Mouse (Mus musculus): ENCODE results near the gene Exoc6. TPM values are rescaled to one million over a fixed set of nuclear protein-coding genes. Genes with fewer than 3 reads are reported as not detected.

The Exoc6 gene
- 4.5 TPM for polyA plus RNA-seq (2012; fragmentation: generic; extraction: Trizol)

DNA sequence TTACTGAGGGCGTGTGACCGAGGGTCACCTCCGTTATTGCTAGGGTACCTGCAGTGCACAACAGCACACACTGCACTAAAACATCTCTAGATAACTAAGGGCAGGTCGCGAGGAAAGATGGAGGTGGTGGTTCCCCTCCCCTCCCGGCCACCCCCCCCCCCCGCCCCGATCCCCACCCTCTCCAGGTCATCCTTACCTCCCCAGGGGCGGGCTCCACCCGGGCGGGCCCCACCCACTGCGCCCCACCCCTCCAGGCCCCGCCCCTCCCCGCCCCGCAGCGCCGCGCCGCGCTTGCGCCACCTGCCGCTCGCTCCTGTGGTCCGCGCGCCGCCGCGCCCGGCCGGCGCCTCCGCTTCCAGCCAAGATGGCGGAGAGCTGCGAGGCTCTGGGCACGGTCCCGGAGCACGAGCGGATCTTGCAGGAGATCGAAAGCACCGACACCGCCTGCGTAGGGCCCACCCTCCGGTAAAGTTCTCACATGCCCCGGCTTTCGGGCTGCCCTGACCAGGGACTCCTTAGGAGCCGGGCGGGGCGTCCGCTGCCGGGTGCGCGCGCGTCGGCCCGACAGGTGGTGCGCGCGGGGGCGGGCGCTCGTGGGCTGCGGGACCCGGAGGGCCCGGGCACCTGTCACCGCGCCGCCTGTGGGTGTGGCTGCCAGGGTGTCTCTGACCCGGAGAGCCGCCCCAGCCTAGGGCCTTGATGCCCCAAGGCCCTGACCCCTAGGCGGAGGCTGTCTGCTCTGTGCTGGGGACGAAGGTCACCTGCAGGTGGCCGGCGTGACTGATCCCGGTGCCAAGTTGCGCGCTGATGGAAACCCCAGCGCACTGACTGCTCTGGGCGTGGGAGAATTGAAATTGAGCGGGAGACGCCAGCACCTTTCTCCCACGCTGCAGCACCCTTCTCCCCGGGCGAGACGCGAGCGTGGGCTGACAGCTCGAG lies at the start of gene Exoc6:
Gene Exoc6 (plus strand): TSS at position 318 of the 939 bp plus-strand sequence.
- Histone ChIP-seq H3K4me2 (ENCODE audit: low read depth) (peak within 1 kb of the TSS; percentile 86), H3K79me2 (ENCODE audit: control insufficient read depth, insufficient read depth) (no peaks in the 10 kb centered on the region), H3K4me3 (peak within 1 kb of the TSS; percentile 39), H3ac (ENCODE audit: control insufficient read depth, insufficient read length) (peak within 1 kb of the TSS; percentile 22), H3K27me3 (ENCODE audit: control insufficient read depth, insufficient read depth, insufficient read length) (peaks cover 6% of the 10 kb centered on the region), H3K36me3 (ENCODE audit: control insufficient read depth, insufficient read depth) (no peaks in the 10 kb centered on the region)
- TF ChIP-seq E2F4 (IDR thresholded peaks at IDR 0.05; ENCODE audit: insufficient read depth): no peak
- no peak for TF ChIP-seq CEBPB (IDR thresholded peaks at IDR 0.05; ENCODE audit: insufficient read depth, poor library complexity, severe bottlenecking)
- TF ChIP-seq MYOG (IDR thresholded peaks at IDR 0.05; ENCODE audit: control insufficient read depth in 1 of 3, insufficient read depth in 1 of 3, insufficient read length in 2 of 3, low read depth in 2 of 3): peak in 2 of 3 experiments; percentile 76 to 81
- peak; percentile 45 for TF ChIP-seq POLR2AphosphoS2 (IDR thresholded peaks at IDR 0.05; ENCODE audit: insufficient read length, low read depth)
- peak; percentile 60 for TF ChIP-seq POLR2A (IDR thresholded peaks at IDR 0.05; ENCODE audit: insufficient read length, low read depth)
- TF ChIP-seq TCF12 (IDR thresholded peaks at IDR 0.05; ENCODE audit: insufficient read depth, poor library complexity, severe bottlenecking): no peak
- peak in 2 of 3 experiments; percentile 71 to 90 for TF ChIP-seq MYOD1 (IDR thresholded peaks at IDR 0.05; ENCODE audit: control insufficient read depth in 1 of 3, insufficient read length in 2 of 3, low read depth in 2 of 3)

DNA sequence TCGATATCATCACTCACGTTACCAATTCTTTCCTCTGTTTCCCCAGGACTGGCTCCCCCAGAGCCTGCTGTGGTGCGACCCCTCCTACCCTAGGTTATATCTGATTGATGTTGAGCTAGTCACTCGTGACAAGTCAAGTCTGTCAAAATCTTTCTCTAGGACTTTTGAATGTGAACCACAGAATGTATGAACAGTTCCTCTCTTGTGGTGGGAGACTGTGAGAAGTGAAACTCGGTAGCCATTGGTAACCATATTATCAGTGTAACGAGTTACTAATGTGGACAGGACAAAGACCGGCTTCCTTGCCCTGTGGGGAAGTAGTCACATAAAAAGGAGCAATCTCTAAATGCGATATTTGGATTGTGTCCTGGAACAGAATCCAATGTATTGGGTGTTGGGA lies 47.2 kb upstream of the Exoc6 start:
- no peaks in the 10 kb centered on the region for H3K36me3 ChIP-seq (ENCODE audit: control insufficient read depth, insufficient read depth)
- H3K27me3 ChIP-seq (ENCODE audit: control insufficient read depth, insufficient read depth, insufficient read length): no peaks in the 10 kb centered on the region
- no peak for TF ChIP-seq MYOG (IDR thresholded peaks at IDR 0.05; ENCODE audit: control insufficient read depth in 1 of 3, insufficient read depth in 1 of 3, insufficient read length in 2 of 3, low read depth in 2 of 3)
- TF ChIP-seq REST (IDR thresholded peaks at IDR 0.05; ENCODE audit: insufficient read depth, insufficient read length): no peak
- TF ChIP-seq POLR2A (IDR thresholded peaks at IDR 0.05; ENCODE audit: insufficient read length, low read depth): no peak
- H3K4me3 ChIP-seq: no peak overlapping the region
- no peak overlapping the region for H3K4me2 ChIP-seq (ENCODE audit: low read depth)
- no peak overlapping the region for H3ac ChIP-seq (ENCODE audit: control insufficient read depth, insufficient read length)
- H3K79me2 ChIP-seq (ENCODE audit: control insufficient read depth, insufficient read depth): no peaks in the 10 kb centered on the region

DNA sequence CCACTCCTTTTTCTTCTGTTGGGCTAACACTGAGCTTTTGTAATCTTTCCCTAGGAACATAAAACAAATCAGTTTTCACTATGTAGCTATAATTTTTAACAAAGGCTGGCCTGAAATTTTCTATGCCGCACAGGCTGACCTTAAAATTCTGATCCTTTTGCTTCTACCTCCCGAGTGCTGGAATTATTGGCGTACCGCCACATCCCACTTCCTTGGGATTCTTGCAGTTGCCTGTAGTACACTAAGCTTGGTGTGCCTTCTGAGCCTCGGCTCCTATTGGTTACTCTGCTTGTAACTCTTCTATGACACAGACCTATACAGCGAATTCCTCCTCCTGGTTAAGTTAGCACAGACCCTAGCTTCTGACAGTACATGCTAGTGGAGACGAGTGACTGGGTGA lies 44.2 kb upstream of the Exoc6 start:
- no peak overlapping the region for H3K4me2 ChIP-seq (ENCODE audit: low read depth)
- H3K27me3 ChIP-seq (ENCODE audit: control insufficient read depth, insufficient read depth, insufficient read length): no peaks in the 10 kb centered on the region
- H3K79me2 ChIP-seq (ENCODE audit: control insufficient read depth, insufficient read depth): no peaks in the 10 kb centered on the region
- H3K36me3 ChIP-seq (ENCODE audit: control insufficient read depth, insufficient read depth): no peaks in the 10 kb centered on the region
- no peak overlapping the region for H3ac ChIP-seq (ENCODE audit: control insufficient read depth, insufficient read length)
- H3K4me3 ChIP-seq: no peak overlapping the region
- TF ChIP-seq MYOD1 (IDR thresholded peaks at IDR 0.05; ENCODE audit: control insufficient read depth in 1 of 3, insufficient read length in 2 of 3, low read depth in 2 of 3) (no peak), TCF12 (IDR thresholded peaks at IDR 0.05; ENCODE audit: insufficient read depth, poor library complexity, severe bottlenecking) (no peak)

DNA sequence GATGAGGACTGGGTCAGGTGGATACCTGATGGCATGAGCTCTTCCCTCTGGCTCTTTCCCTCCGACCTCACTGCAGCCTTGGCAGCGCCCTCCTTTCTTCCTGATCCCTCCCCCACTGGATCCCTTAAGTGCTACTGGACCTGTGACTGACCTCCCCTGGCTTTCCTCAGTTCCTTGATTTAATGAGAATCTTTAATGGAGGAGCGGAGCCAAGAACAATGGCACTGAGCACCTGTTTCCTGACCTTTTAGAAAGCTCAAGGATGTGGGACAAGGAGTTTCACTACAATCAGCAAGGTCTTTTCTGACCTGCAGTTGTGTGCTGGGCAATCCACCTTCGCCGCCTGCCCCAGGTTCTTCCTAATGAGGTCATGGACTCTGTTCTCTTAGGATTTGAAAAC lies 43.6 kb upstream of the Exoc6 start:
- Histone ChIP-seq H3K4me2 (ENCODE audit: low read depth) (no peak overlapping the region), H3K27me3 (ENCODE audit: control insufficient read depth, insufficient read depth, insufficient read length) (no peaks in the 10 kb centered on the region), H3ac (ENCODE audit: control insufficient read depth, insufficient read length) (no peak overlapping the region), H3K36me3 (ENCODE audit: control insufficient read depth, insufficient read depth) (no peaks in the 10 kb centered on the region), H3K79me2 (ENCODE audit: control insufficient read depth, insufficient read depth) (no peaks in the 10 kb centered on the region), H3K4me3 (no peak overlapping the region)
- TF ChIP-seq SRF (IDR thresholded peaks at IDR 0.05; ENCODE audit: control insufficient read depth, insufficient read length, low read depth) (no peak), TCF12 (IDR thresholded peaks at IDR 0.05; ENCODE audit: insufficient read depth, poor library complexity, severe bottlenecking) (no peak), REST (IDR thresholded peaks at IDR 0.05; ENCODE audit: insufficient read depth, insufficient read length) (no peak), MYOG (IDR thresholded peaks at IDR 0.05; ENCODE audit: control insufficient read depth in 1 of 3, insufficient read depth in 1 of 3, insufficient read length in 2 of 3, low read depth in 2 of 3) (no peak), POLR2A (IDR thresholded peaks at IDR 0.05; ENCODE audit: insufficient read length, low read depth) (no peak), MYOD1 (IDR thresholded peaks at IDR 0.05; ENCODE audit: control insufficient read depth in 1 of 3, insufficient read length in 2 of 3, low read depth in 2 of 3) (no peak), MAX (IDR thresholded peaks at IDR 0.05; ENCODE audit: low read depth) (no peak), USF1 (IDR thresholded peaks at IDR 0.05; ENCODE audit: low read depth) (no peak)

DNA sequence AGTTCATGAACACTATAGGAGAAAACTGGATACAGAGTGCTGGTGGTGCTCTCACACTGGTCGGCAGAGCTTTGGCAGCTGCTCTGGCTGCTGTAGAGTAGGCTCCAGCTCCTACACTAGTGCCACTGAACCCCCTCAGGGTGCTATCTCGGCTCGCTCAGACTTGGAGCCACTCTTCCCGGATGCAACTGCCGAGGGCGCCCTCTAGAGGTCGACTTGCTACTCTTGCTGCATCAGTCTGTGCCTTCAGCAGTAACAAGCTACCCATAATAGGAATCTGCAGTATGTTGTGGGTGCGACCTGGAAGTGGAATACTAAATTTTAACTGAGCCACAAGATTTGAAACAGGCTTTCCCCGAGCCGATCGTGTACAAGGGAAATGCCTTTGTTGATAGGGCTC lies 40.5 kb upstream of the Exoc6 start:
- Histone ChIP-seq H3K79me2 (ENCODE audit: control insufficient read depth, insufficient read depth) (no peaks in the 10 kb centered on the region), H3K36me3 (ENCODE audit: control insufficient read depth, insufficient read depth) (no peaks in the 10 kb centered on the region), H3ac (ENCODE audit: control insufficient read depth, insufficient read length) (no peak overlapping the region), H3K27me3 (ENCODE audit: control insufficient read depth, insufficient read depth, insufficient read length) (no peaks in the 10 kb centered on the region), H3K4me3 (no peak overlapping the region), H3K4me2 (ENCODE audit: low read depth) (no peak overlapping the region)
- TF ChIP-seq CEBPB (IDR thresholded peaks at IDR 0.05; ENCODE audit: insufficient read depth, poor library complexity, severe bottlenecking) (no peak), MAX (IDR thresholded peaks at IDR 0.05; ENCODE audit: low read depth) (no peak), SRF (IDR thresholded peaks at IDR 0.05; ENCODE audit: control insufficient read depth, insufficient read length, low read depth) (no peak), POLR2A (IDR thresholded peaks at IDR 0.05; ENCODE audit: insufficient read length, low read depth) (no peak), TCF12 (IDR thresholded peaks at IDR 0.05; ENCODE audit: insufficient read depth, poor library complexity, severe bottlenecking) (no peak), USF1 (IDR thresholded peaks at IDR 0.05; ENCODE audit: low read depth) (no peak), TCF3 (IDR thresholded peaks at IDR 0.05; ENCODE audit: insufficient read length, low read depth) (no peak), MYOD1 (IDR thresholded peaks at IDR 0.05; ENCODE audit: control insufficient read depth in 1 of 3, insufficient read length in 2 of 3, low read depth in 2 of 3) (no peak)

Measured in myocyte (in vitro differentiated cells).